Mouse (Mus musculus) testis, adult 2 months (tissue): ENCODE measurements around the gene Sik2.

Experiments used
- CTCF ChIP-seq: fragments of 200-500 bp; IDR thresholded peaks from 2 replicates; pipeline ENCODE4 v1.5.1; 2012; ENCODE audit warnings: low read depth, mild to moderate bottlenecking, inconsistent platforms, low read length, moderate library complexity; ENCODE audit not compliant: control insufficient read depth, insufficient read depth, insufficient replicate concordance
- POLR2A ChIP-seq: fragments of 200-500 bp; IDR thresholded peaks from 2 replicates; pipeline ENCODE4 v1.6.1; 2012; ENCODE audit warnings: low read depth, mild to moderate bottlenecking, inconsistent platforms, low read length, moderate library complexity; ENCODE audit not compliant: control insufficient read depth

DNA sequence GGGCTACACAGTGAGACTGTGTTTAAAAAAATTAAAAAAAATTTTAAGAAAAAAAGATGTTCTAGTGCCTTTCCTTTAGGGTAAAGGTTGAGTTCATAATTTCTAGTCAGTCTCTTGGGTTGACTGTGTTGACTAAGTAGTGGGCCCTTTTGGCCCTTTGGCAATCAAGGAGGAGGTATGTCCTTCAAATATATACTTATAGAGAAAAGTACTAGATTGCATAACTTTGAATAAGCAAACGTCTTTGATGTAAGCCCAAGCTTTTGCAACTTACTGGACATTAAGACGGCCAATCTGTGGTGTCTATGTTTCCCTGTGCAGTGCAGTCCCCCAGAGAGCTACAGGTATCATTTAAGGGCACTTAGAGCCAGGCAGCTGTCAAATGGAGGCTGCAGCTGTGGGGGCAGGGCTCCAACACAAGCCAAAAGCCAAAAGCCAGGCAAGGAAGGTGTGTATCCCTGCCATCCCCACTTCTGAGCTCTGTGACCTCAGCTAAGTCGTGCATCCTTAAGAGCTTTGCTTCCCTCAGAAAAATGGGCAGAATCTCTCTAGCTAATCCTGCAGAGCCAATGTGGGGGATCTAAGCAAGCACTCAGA is 118.3 kb downstream of the Sik2 start:
- TF ChIP-seq POLR2A (no peak), CTCF (no peak)
